In the genomic region with DNA sequence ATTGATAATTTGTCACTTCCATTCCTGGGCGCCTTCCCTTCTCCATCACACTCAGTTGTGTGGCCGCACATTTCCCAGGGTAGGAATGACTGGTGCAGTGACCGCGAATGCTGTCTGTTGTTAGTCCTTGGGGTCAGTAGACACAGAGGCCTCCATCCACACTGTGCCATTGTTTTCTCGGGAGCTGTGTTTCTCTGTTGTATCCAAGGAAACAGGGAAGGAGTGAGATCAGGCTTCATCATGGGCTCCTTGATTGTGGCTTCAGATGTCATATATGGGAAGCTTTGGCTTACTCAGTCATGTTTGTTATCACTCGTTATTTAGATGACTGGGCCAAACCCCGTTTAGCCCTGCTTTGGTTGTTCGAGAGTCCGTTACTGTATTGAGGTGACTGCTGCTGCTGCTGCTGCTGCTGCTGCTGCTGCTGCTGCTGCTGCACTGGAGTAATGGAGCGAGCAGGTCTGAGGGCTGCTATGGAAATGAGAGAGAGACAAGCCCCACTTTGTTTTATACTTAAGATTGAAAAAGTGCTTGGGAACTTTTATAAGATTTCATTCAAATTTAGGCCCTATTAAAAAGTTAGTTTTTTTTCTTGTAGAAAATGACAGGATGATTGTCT, we compare ENCODE assay signal across 11 mouse cellular contexts. TPM values are rescaled to one million over a fixed set of nuclear protein-coding genes. Genes with fewer than 3 reads are reported as not detected.
A peak's percentile ranks its signal among the peaks of the same experiment; 100 is the strongest.
DNase-seq lines count a peak whose midpoint lies in the region; ATAC-seq lines count a peak whose summit lies in the region.
"Had no signal": no experiment of that assay in that cellular context is flagged by ENCODE, and none has a peak within 500 bp of the region (broad histone marks: within the 10 kb centered on the region; RNA-seq: fewer than 3 reads in every experiment).

No protein-coding gene starts in this region.

- peak overlapping the region; percentile 15 for H3K4me2 ChIP-seq in forebrain, embryonic 13.5 days
- H3K4me2 ChIP-seq in hindbrain, embryonic 16.5 days (ENCODE audit: low read length) = 0 out of 2 replicates have a peak overlapping the region, but pooled peaks have one; percentile 13

- no peaks in the 10 kb centered on the region for H3K9me3 ChIP-seq in forebrain, embryonic 13.5 days (replicated peaks)
- H3K9me3 ChIP-seq in hindbrain, embryonic 16.5 days (ENCODE audit: control insufficient read depth, low read length) = no peaks in the 10 kb centered on the region

- intact Hi-C loops in left cerebral cortex, postnatal 36 days (cut with DNase I) = no loop called here

- ATAC-seq in forebrain, embryonic 13.5 days = peak; percentile 65
- ATAC-seq in hindbrain, embryonic 16.5 days = peak; percentile 77

- peaks cover 19% of the 10 kb centered on the region for H3K36me3 ChIP-seq in forebrain, embryonic 13.5 days (ENCODE audit: poor library complexity, severe bottlenecking)
- no peaks in the 10 kb centered on the region for H3K36me3 ChIP-seq in hindbrain, embryonic 16.5 days (ENCODE audit: control insufficient read depth, insufficient read depth, low read length)

- 0 out of 2 replicates have a peak overlapping the region, but pooled peaks have one; percentile 21 for H3K27ac ChIP-seq in forebrain, embryonic 13.5 days
- no peak overlapping the region for H3K27ac ChIP-seq in hindbrain, embryonic 16.5 days (ENCODE audit: low read depth, low read length)

- no peaks in the 10 kb centered on the region for H3K27me3 ChIP-seq in forebrain, embryonic 13.5 days
- H3K27me3 ChIP-seq in hindbrain, embryonic 16.5 days (replicated peaks; ENCODE audit: control insufficient read depth, insufficient read depth, low read length) = no peaks in the 10 kb centered on the region

- WGBS in forebrain, embryonic 13.5 days = 26% methylated on average over 10 of the region's 10 CpGs
- 18% methylated on average over 10 of the region's 10 CpGs for WGBS in hindbrain, embryonic 16.5 days

- H3K4me3 ChIP-seq in forebrain, embryonic 13.5 days = no peak overlapping the region
- no peak overlapping the region for H3K4me3 ChIP-seq in hindbrain, embryonic 16.5 days (ENCODE audit: low read length)

- DNase-seq in embryo, embryonic 10 days (ENCODE audit: low spot score) = peak; percentile 60
- DNase-seq in neural tube, embryonic 10.5 days (ENCODE audit: extremely low spot score, low spot score) = peak; percentile 28
- DNase-seq in adrenal gland, postnatal 4 days (ENCODE audit: low spot score in 2 of 2) = no peak
- DNase-seq in liver = no peak
- DNase-seq in spleen, adult 12 weeks (ENCODE audit: low spot score) = no peak
- DNase-seq in left cerebral cortex, postnatal 36 days (ENCODE audit: low spot score in 2 of 2) = no peak
- DNase-seq: gastrocnemius, postnatal 25 days; kidney, postnatal 14 days; lung, postnatal 14 days had no signal

- no peak overlapping the region for H3K9ac ChIP-seq in forebrain, embryonic 13.5 days
- no peak overlapping the region for H3K9ac ChIP-seq in hindbrain, embryonic 16.5 days (ENCODE audit: low read depth, low read length)

- H3K4me1 ChIP-seq in forebrain, embryonic 13.5 days = peaks cover 17% of the 10 kb centered on the region
- peaks cover 9% of the 10 kb centered on the region for H3K4me1 ChIP-seq in hindbrain, embryonic 16.5 days (ENCODE audit: control insufficient read depth, insufficient read depth, low read depth, low read length)

RNA-seq across cellular contexts. Expression of gene Gclc, which starts 17.5 kb away (rescaled TPM):
- 17.2 and 17.5 TPM in 2 replicates for polyA plus RNA-seq in forebrain, embryonic 13.5 days (2015; fragmentation: Nextera tagmentation; extraction: Ambion mirVana)
- polyA plus RNA-seq in hindbrain, embryonic 16.5 days (2015; fragmentation: Nextera tagmentation; extraction: Ambion mirVana) = 14.1 and 15.4 TPM in 2 replicates
- 10 to 100 TPM; 45.1 to 45.5 TPM for total RNA-seq in adrenal gland, postnatal 4 days (2021)
- 10 to 100 TPM; 43.3 to 44.6 TPM for total RNA-seq in left cerebral cortex, postnatal 36 days (2021)

Comparison
In these comparisons a context has a peak if more than half of its experiments do, and no peak if none do; other contexts are left out.
1. DNase-seq: peak in embryo, embryonic 10 days (single experiment) and neural tube, embryonic 10.5 days (single experiment); none in adrenal gland, postnatal 4 days (0 of 2), liver (single experiment), spleen, adult 12 weeks (single experiment) and left cerebral cortex, postnatal 36 days (0 of 2).